In the genomic region with DNA sequence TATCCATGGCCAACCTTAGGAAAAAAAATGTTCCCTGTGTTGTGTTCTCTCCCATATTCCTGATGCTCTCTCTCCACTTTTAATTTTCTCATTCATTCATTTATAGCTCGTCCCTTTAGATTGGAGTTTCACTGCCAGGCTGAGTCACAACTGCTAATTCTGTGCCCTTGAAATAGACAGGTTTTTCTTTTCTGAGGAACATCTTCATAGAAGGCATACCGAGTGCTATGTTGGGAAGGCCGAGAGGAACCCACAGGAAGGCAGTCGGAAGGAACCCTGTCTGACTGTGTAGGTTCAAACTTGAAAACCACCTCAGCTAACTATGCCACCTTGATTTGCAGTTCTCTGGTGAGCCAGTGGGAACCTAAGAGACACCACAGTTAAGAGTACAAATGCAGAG, we compare ENCODE assay signal across 19 mouse cellular contexts.
"Had no signal": no experiment of that assay in that cellular context is flagged by ENCODE, and none has a peak within 500 bp of the region (broad histone marks: within the 10 kb centered on the region; RNA-seq: fewer than 3 reads in every experiment).

No protein-coding gene starts in this region.

- ATAC-seq: midbrain, embryonic 16.5 days had no signal

- H3K9me3 ChIP-seq: liver, embryonic 13.5 days; liver, embryonic 15.5 days; midbrain, embryonic 10.5 days; midbrain, embryonic 12.5 days; neural tube, embryonic 13.5 days; neural tube, embryonic 15.5 days had no signal

- H3K9ac ChIP-seq: liver, embryonic 13.5 days; liver, embryonic 15.5 days; lung, embryonic 14.5 days; midbrain, embryonic 12.5 days; neural tube, embryonic 13.5 days; neural tube, embryonic 15.5 days had no signal

- H3K27ac ChIP-seq: liver, embryonic 13.5 days; liver, embryonic 15.5 days; midbrain, embryonic 10.5 days; midbrain, embryonic 12.5 days; neural tube, embryonic 13.5 days; neural tube, embryonic 15.5 days had no signal

- H3K4me3 ChIP-seq: liver, embryonic 13.5 days; liver, embryonic 15.5 days; midbrain, embryonic 10.5 days; midbrain, embryonic 12.5 days; myocyte; neural tube, embryonic 13.5 days; neural tube, embryonic 15.5 days had no signal

- H3K27me3 ChIP-seq: liver, embryonic 13.5 days; liver, embryonic 15.5 days; neural tube, embryonic 13.5 days; neural tube, embryonic 15.5 days had no signal

- H3K36me3 ChIP-seq: liver, embryonic 13.5 days; liver, embryonic 15.5 days; midbrain, embryonic 10.5 days; midbrain, embryonic 12.5 days; neural tube, embryonic 13.5 days; neural tube, embryonic 15.5 days had no signal

- H3K4me2 ChIP-seq: liver, embryonic 13.5 days; liver, embryonic 15.5 days; lung, embryonic 14.5 days; midbrain, embryonic 12.5 days; neural tube, embryonic 13.5 days; neural tube, embryonic 15.5 days had no signal

- DNase-seq: liver, embryonic 13.5 days; lung, adult 18-20 months; lung, embryonic 14.5 days; lung, postnatal 10 days; lung, postnatal 4 days; midbrain, embryonic 14.5 days; retina, postnatal 1 day; right cerebral cortex, postnatal 14 days; right cerebral cortex, postnatal 4 days; spleen, adult 18-20 months; thymus, adult 2 months; thymus, postnatal 25 days had no signal
